Mouse (Mus musculus): ENCODE measurements around the gene Ganab.
A peak's percentile ranks its signal among the peaks of the same experiment; 100 is the strongest.

- TF ChIP-seq CTCF (IDR thresholded peaks at IDR 0.05; ENCODE audit: extremely low read depth, insufficient read depth, insufficient read length, insufficient replicate concordance) = no peak
- TF ChIP-seq POLR2A (IDR thresholded peaks at IDR 0.05; ENCODE audit: low read depth, low read length) = peak; percentile 77
These were observed 4.8 kb upstream of the Ganab start, which contains the start of gene Ints5 for GRCm38 (mm10) chr19:8892829-8893766.
